Mouse (Mus musculus) left cerebral cortex, postnatal 36 days (tissue): ENCODE results near the gene Sec24c. TPM values are rescaled to one million over a fixed set of nuclear protein-coding genes. Genes with fewer than 3 reads are reported as not detected.
"Not testable (repeated sequence)": the region's sequence is repeated elsewhere in the genome, so short reads cannot be mapped to it uniquely, and the experiment has no call there.

ENCODE experiments used
- DNase-seq, 2 experiments: peaks; one replicate each; pipeline ENCODE4 v3.0.0; 2021 to 2022; ENCODE audit warnings: low spot score in 2 of 2, mixed read lengths in 1 of 2
- intact Hi-C: fragments of 180-260 bp; cut with DNase I; formaldehyde crosslinking; loops from one replicate; pipeline ENCODE4 v1.15.1; 2025
- total RNA-seq, 2 experiments: library from RNA; stranded (reverse); gene quantifications; 2 replicates each; pipeline ENCODE4 v1.2.3; 2021

The Sec24c gene
- total RNA-seq: 100 to 1,000 TPM in 1 of 2 experiments, 10 to 100 TPM in 1; 94.0 to 126 TPM

DNA sequence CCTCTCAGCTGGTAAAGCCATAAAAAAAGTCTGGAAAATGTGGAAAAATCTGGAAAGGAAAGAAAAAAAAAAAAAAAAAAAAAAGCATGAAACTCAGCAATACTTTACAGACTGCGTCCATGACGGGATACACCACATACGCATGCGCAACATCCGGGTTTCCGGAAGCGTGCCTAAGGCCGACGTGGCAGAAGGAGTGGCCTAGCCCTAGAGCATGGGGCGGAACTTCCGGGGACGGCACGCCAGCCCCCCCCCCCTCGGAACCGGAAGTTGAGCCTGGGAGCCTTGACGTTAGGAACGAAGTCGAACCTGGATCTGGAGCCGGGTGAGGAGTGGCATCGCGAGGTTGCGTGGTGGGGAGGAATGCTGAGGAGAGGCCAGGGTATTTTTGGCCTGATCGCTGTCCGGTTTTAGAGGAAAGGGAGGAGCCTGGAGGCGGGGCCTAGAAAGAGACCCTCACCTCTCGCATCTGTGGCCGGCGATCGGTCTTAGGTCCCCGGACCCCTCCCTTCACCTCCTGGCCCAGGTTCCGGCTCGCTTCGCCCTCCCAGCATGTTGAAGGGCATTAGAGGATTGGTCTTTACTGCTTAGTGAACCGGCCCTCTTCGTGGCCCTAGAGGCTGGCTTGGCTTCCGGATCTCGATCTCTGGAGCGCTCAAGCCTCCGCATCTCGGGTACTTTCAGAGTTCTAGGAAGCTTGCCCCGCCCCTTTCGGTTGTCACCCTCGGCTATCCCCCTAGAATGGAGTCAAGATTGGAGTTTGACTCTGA, at the start of gene Sec24c:
Gene Sec24c, plus strand, starts transcription at position 245 of the 770 bp plus-strand sequence.
- intact Hi-C loops: no loop called here
- peak; percentile 94 to 96 for DNase-seq

DNA sequence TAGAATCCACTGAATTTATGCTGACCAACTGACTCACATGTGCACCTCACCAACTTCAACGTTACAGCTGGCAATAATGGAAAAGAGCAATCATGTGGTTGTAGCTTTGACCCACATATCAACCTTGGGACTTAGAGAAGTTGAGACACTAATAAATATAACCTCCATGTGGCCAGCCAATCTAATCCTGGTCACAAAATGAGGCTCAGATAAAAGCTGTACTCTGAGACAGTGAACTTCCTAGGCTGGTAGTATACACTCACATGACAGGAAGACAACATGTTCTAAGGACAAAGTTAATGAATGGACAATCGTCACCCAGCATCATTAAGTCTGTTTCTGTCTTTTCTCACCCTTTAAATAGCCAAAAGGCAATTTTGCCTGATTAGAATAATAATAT, 47.7 kb upstream of the Sec24c start:
- DNase-seq: no peak
- intact Hi-C loops: no loop called here

DNA sequence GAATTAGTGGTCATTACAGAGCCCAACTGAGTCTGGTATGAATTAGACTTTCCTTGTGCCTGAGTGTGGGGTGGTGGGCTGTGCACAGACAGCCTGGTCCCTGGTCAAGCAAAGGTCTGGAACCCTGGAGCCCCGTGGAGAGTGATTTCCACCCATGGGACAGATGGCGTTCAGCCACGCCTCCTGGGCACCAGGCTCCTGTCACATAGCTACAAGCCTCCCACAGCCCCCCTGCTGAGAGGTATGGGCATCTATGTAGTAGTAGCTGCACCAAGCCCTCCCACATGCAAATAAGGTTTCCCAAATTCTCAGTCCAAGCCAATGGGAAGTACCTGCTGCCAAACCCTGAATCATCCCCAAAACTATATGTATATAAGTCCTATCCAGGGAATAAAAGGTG, 47.1 kb upstream of the Sec24c start:
- intact Hi-C loops: no loop called here
- no peak for DNase-seq

DNA sequence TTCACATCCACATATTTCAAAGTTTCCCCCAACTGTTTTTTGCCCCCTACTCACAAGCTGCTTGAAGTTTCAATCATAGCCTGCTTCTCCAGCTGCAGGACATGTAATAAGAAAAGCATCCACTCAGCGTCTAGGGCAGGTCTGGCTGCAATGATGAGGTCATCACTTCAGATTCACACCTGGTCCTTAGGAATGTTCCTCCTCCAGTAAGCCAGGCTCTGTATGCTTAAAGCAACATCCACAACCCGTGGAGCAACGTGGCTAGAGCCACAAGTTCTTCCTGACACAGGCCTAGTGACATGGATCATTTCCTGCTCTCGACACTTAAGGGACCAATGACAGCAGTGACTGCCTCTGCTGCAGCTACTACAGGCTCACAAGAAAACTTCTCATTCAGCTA, 42.9 kb upstream of the Sec24c start:
- DNase-seq: no peak
- intact Hi-C loops: no loop called here

DNA sequence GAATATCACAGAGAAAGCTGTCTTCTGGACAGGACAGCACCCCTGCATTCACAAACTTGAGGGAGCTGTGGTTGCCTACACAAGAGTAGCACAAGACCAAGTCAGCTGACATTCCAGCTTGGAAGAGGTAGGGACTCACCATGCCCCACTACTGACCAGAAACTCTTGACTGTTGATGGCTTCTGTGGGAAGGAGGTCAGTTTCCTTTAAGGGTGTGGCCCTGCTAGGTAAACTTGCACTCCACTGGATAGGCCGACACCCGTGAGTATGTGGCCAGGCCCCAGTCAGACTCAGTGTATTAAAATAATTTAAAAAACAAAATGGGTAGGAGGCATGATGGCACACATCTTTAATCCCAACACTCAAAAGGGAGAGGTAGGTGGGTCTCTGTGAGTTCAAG, 38.6 kb upstream of the Sec24c start:
- intact Hi-C loops: no loop called here
- no peak for DNase-seq

DNA sequence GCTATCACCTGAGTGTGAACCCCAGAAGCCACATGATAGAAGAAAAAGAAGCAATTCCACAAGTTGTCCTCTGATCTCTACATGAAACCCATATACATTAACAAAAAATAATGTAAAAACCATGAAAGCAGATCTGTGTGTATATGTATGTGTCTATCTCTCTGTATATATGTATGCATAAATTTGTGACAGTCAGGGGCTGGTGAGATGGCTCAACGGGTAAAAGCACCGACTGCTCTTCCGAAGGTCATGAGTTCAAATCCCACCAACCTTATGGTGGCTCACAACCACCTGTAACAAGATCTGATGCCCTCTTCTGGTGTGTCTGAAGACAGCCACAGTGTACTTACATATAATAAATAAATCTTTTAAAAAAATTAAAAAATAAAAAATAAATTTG, 37.1 kb upstream of the Sec24c start:
- intact Hi-C loops: not testable (repeated sequence)

DNA sequence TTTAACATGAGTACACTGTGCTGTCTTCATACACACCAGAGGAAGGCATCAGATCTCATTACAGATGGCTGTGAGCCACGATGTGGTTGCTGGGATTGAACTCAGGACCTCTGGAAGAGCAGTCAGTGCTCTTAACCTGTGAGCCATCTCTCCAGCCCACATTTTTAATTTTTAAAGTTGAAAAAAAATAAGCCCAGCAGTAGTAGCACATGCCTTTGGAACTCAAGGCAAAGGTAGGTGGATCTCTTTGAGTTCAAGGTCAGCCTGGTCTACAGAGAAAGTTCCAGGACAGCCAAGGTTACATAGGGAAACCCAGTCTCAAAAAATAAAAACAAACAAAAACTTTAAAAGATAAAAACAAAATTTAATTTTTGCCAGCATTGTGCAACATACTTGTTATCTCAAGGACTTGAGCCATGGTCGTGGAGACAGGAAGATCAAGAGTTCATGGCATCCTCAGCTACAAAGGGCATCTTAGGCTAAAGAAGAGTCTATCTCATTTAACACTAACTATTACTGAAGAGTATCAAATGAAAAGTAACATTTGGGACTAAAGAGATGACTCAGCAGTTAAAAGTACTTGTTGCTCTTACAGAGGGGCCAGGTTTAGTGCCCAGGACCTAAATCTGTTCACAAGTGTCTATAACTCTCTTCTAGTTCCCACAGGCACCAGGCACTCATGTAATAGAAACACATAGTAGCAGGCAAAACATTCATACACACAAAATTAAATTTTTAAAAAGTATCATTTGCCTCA, 36.1 kb upstream of the Sec24c start:
- intact Hi-C loops: no loop called here
- DNase-seq: no peak

More for the DNA sequence above, 37.1 kb upstream of the Sec24c start:
- DNase-seq: not testable (repeated sequence)

DNA sequence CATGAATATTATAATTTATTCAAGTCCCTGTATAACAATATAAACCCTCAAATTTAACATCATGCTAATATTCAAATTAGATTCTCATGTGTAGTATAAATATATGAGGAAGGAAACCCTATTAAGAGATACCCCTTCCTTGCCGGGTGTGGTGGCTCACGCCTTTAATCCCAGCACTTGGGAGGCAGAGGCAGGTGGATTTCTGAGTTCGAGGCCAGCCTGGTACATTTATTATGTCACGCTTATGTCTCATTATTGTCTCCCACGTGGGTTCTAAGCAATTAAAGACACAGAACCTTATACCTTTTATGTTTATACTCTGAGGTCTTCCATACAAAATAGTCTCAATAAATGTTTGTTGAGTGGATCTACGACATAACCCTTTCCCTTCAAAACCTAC, 35.4 kb upstream of the Sec24c start:
- no peak for DNase-seq
- intact Hi-C loops: no loop called here

DNA sequence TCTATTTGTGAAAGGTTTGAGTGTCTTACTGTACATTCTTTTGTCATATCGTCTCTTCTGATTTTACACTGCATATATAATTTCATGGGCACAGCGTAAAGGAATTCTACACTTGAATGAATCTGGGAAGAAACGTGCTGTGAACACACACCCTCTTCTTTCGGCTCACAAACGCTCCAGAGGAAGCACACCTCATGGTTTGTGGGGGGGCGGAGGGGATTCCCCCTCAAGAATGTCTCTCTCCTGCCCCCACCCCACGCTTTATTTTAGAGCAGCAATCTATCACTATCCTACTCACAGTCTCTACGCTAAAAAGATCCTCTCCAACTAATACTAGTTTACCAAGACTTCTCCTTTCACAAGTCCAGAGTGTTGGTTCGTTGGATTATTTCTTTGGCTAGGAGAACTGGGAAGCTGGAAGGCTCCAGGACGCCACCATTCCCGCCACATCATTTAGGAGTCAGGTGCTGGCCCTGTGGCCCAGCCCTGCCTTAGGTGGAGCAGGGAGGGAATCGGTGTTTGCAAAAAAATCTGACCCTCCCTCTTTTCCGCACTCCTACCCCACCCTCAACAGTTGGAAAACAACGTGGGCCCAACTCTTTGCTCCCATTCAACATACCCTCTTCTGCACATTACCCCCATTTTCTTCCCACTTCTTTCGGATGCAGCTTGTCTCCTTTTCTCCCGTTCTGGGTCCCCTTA, 34.0 kb upstream of the Sec24c start:
- DNase-seq: no peak

DNA sequence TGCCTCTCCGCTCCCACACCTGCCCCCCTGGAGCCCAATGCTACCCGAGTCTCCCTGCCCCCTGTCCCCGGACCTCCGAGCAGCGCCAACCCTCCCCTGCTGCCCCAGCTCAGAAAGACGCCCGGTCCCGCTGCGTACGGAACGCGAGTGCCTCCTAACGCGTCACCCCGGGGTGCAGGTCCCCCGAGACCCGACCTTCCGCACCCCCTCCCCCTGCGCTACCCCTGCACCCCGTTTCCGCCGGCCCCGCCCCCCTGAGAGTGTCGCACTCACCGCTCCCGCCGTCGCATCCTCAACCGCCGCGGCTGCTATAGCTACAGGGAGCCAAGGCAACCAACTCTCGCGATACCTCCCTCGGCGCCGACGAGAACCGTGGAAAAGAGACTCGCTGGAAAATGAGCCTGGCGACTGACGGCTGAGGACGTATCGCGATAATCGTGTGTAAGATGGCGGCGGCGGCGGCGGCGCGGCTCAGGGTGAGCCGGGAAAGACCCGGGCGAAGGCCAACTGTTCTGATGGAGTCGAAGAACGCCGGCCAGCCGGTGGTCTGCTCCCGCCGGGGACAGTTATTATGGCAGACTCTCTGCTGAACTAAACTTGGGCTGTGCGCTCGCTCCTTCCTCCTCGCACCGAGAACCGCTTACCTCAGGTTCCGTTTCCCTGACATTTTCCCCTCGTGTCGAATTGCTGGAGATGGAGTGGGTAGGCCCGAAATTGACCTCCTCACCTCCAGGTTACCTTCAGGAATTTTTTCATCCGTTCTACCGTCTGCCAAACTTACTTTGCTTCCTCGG, 33.3 kb upstream of the Sec24c start, which contains the start of gene Usp54:
Gene Usp54, minus strand, starts transcription at position 420 of the 794 bp plus-strand sequence.
- intact Hi-C loops: loop anchor here (5.0 kb wide), 2 partner anchors 44 to 64 kb away; no protein-coding TSS in a partner anchor
- DNase-seq: peak; percentile 94 to 97

More for the DNA sequence above, 34.0 kb upstream of the Sec24c start:
- intact Hi-C loops: loop anchor here (5.0 kb wide), 2 partner anchors 43 to 63 kb away; no protein-coding TSS in a partner anchor

DNA sequence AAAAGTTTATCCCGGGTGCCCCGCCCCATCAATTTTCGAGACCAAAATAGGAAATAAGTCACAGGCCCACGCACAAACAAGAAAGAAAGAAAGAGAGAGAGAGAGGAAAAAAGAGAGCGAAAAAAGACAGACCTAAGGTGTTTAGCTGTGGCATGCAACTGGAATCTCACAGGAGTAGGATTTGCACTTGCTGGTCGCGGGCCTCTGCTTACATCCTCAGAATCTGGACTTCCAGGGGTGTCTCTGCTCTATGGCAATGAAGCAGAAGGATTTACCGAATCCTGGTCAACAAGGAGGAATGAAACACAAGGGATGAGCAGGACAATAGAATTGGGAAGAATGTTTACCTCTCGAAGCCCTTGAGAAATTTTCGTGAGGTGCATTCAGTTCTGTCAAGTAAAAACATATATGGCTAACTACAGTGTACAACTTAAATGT, 32.7 kb upstream of the Sec24c start:
- intact Hi-C loops: loop anchor here (5.0 kb wide), 2 partner anchors 44 to 64 kb away; no protein-coding TSS in a partner anchor
- no peak for DNase-seq

DNA sequence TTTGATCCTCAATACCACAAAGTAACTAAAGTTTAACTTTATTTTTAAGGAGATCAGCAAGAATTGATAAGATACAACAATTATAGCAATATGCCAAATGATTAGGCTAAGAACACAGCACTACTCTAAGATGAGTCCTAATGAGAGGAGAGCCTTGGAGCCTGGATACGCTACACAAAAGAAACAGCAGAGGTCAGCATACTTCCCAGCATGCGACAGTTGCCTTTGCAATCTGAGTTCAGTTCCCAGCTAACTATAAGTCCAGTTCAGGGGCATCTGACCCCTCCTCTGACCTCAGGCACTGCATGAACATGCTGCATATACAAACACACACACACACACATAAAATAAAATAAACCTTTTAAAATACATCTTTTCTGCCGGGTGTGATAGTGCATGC, 28.6 kb upstream of the Sec24c start:
- no peak for DNase-seq
- intact Hi-C loops: no loop called here

DNA sequence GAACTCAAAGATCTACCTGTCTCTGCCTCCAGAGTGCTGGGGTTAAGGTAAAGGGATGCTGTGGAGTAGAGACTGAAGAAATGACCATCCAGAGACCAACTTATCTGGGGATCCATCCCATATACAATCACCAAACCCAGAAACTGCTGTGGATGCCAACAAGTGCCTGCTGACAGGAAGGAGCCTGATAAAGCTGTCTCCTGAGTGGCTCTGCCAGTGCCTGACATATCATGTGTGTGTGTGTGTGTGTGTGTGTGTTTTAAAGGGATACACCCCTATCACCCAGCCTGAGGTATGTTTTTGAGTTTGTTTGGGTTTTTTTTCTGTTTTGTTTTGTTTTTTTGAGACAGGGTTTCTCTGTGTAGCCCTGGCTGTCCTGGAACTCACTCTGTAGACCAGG, 27.7 kb upstream of the Sec24c start:
- no peak for DNase-seq
- intact Hi-C loops: no loop called here

DNA sequence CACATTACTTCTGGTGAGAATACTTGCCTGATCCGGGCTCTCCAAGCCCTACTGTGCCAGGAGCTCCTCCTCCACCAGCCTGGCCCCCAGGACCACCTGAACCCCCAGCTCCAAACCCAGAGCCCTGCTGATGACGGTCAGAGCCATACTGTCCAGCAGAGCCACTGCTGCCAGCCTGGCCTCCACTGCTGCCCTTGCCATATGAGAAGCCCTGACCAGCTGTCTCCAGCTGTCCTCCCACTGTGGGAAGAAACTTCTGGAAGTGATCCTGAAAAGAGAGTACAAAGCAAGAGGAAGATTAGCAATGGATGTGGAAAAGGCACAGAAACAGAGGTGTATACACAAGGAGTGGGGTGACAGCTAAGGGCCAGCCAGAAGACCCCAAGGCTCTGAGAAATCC, 23.1 kb upstream of the Sec24c start:
- intact Hi-C loops: no loop called here
- DNase-seq: no peak

DNA sequence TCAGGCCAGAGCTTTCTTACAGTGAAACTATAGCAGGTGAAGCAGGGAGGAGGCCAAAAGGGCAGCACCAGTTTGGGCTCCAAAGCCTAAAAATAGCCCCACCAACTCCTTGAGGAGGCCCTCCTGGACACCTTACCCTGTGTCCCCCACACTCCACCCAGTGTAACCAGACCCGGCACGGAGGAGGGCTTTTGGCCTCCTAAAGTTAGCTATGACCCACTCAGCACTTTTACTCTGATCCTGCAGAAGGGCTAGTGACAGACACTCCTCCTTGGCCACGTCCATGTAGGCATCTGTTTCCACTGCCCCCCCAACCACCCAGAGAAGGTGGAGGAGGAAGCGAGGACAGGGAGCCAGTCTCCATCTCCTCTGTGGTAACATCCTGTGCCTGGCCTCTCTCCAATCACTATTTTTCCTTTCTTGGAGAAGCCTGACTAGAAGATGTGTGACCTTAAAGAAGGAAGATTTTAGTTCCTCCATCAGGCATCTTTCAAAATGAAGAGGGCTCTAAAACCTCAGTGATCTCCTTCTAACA, 22.3 kb upstream of the Sec24c start:
- intact Hi-C loops: no loop called here
- DNase-seq: no peak

DNA sequence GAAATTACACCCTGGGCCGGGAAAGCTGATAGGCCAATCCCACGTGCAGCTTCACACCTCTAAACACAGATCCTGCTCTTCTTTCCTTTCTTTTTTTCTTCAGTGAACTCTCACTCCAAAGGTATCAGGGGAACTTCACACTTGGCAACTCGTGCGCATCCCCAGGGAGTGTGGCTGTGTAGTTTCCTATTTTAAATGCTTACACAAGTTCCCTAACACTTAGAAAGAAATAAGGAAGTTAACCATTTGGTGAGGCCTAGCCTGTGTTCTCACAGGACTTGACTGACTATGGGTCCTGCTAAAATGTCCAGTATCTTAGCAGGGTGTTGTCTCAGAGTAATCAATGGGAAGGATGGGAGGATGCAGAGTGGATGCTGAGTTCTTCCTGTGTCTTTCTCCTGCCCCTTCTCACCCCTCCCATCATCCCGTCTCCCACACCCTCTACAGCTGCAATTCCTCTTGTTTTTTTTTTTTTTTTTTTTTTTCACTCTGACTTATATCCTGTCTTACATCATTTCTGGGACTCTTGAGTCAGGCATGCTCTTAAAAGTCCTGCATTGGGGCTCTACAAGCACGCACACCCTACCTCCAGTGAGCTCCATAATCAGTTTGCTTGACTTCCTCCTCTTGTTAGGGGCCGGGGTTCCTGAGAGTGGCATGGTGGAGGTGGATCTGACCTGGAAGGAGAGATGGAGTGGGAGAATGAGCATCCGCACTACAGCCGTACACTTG, 19.3 kb upstream of the Sec24c start:
- DNase-seq: no peak
- intact Hi-C loops: no loop called here

DNA sequence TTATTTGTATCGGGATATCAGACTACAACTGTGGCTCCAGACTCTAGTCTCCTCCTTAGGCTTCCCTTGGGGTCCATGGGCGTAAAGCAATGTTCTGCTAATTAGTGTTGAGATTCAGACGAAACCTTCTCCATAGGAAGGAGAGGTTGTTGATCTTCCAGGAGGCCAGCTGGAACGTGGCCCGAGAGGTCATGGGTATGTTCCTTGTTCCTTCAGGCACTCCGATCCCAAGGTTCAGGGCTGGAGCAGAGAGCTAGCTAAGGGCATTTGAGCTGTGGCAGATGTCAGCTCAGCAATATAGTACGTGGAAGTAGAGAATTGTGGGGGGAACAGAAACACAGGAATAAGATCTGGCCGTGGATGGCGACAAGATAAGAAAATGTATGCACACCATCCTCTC, 18.4 kb upstream of the Sec24c start:
- intact Hi-C loops: no loop called here
- DNase-seq: no peak

DNA sequence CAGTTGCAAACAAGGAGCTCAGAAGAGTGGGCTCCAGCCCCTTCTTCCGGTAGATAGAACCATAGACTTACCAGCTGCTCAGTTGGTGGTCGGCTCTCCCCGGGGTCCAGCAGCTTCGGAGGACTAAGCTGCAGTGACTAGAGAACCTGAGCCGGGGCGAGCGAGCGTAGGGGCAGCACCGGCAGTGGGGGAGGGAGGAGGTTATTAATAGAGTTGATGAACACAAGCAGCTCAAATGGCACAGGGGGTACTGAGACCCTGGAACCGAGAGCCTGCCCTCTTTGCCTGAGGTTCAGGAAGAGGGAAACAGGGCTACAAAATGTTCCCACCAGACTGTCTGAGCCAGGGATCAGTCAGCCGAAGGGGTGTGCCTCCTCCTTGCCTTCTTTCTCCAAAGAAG, 17.7 kb upstream of the Sec24c start, which contains the start of gene Myoz1:
Gene Myoz1, minus strand, starts transcription at position 180 of the 400 bp plus-strand sequence.
- no peak for DNase-seq
- intact Hi-C loops: no loop called here
